Mouse (Mus musculus) heart, embryonic 14.5 days (tissue): ENCODE measurements at regions not wholly inside any gene's neighbourhood (a gene's known extent, or its start where the extent isn't known, plus 50 kb on each side); places are given as distances from the start of the nearest gene placed in this dataset.

Experiments used
- ATAC-seq: fragments of 200-750 bp; cut with Nextera tagmentation; 2 replicates; pipeline ENCODE4 v1.8.0; 2017; ENCODE audit warnings: low read depth, moderate TSS enrichment; ENCODE audit not compliant: insufficient number of reproducible peaks, insufficient read depth, low FRiP score
- H3K27ac ChIP-seq, 2 experiments: fragments of 200-500 bp in 1 of 2; fragments of 300-500 bp in 1 of 2; sonication (generic) in 1 of 2; replicated peaks in 1 of 2; 2 replicates each; pipeline ENCODE4 v1.5.1; 2012 to 2014; ENCODE audit warnings: low read depth in 2 of 2, low read length in 2 of 2, control low read depth in 1 of 2, mild to moderate bottlenecking in 1 of 2, mixed read lengths in 1 of 2; ENCODE audit not compliant: control insufficient read depth in 1 of 2, insufficient read depth in 1 of 2
- H3K27me3 ChIP-seq: fragments of 300-500 bp; sonication (generic); 2 replicates; pipeline ENCODE4 v1.6.1; 2014; ENCODE audit warnings: mild to moderate bottlenecking, low read length, control low read depth; ENCODE audit not compliant: control insufficient read depth, insufficient read depth
- H3K36me3 ChIP-seq: fragments of 300-500 bp; sonication (generic); 2 replicates; pipeline ENCODE4 v1.6.1; 2014; ENCODE audit warnings: mild to moderate bottlenecking, control low read depth, low read length, mixed read lengths; ENCODE audit not compliant: control insufficient read depth, insufficient read depth
- H3K4me1 ChIP-seq, 2 experiments: fragments of 200-500 bp in 1 of 2; fragments of 300-500 bp in 1 of 2; sonication (generic) in 1 of 2; 2 replicates each; pipeline ENCODE4 v1.6.1; 2012 to 2014; ENCODE audit warnings: low read length in 2 of 2, control low read depth in 1 of 2, mixed read lengths in 1 of 2; ENCODE audit not compliant: control insufficient read depth in 2 of 2, insufficient read depth in 2 of 2
- H3K4me2 ChIP-seq: fragments of 300-500 bp; sonication (generic); 2 replicates; pipeline ENCODE4 v1.6.1; 2014; ENCODE audit warnings: mild to moderate bottlenecking, low read length
- H3K4me3 ChIP-seq, 2 experiments: fragments of 200-500 bp in 1 of 2; fragments of 300-500 bp in 1 of 2; sonication (generic) in 1 of 2; 2 replicates each; pipeline ENCODE4 v1.5.1; 2012 to 2014; ENCODE audit warnings: low read length in 2 of 2, mild to moderate bottlenecking in 2 of 2, control low read depth in 1 of 2, low read depth in 1 of 2, moderate library complexity in 1 of 2; ENCODE audit not compliant: control insufficient read depth in 1 of 2, insufficient read depth in 1 of 2
- H3K9ac ChIP-seq: fragments of 300-500 bp; sonication (generic); 2 replicates; pipeline ENCODE4 v1.6.1; 2014; ENCODE audit warnings: mild to moderate bottlenecking, low read length
- H3K9me3 ChIP-seq: fragments of 300-500 bp; sonication (generic); 2 replicates; pipeline ENCODE4 v1.6.1; 2016; ENCODE audit warnings: low read length, control low read depth; ENCODE audit not compliant: control insufficient read depth
- WGBS: fragments of 180-500 bp; shearing (Covaris S2); extraction: QIAGEN DNeasy Blood & Tissue Kit; methylation state at CpG from one replicate; pipeline ENCODE4 v1.1.7; 2014; 5-methylcytosine and 5-hydroxymethylcytosine counted together

DNA sequence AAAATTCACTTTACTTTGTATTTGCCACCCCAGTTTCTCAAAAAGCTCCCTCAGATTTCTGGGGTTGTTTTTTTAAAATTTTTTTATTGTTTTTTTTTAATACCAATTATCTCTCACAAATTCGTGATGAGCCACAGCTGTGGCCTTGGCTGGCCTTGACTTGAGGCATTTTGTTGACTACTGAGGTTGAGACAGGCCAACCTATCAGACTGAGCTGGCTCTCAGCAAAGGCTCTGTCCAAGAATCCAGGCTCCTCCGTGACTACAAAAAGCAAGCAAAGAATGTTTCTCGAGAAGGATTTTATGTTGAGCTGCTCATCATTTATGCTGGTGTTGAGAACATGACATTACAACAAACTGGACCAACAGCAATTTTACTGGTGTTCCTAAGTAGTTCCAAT, 244.6 kb upstream of the Rasgrp1 start:
- Histone ChIP-seq H3K27ac (no peak overlapping the region), H3K4me3 (no peak overlapping the region), H3K9me3 (no peaks in the 10 kb centered on the region), H3K27me3 (no peaks in the 10 kb centered on the region), H3K4me2 (no peak overlapping the region), H3K36me3 (no peaks in the 10 kb centered on the region), H3K4me1 (peaks cover 0 to 8% of the 10 kb centered on the region in 2 experiments; a peak in 1 of 4 replicates), H3K9ac (no peak overlapping the region)
- WGBS, result 66% methylated on average over 3 of the region's 3 CpGs
- ATAC-seq, result no peak

- no peak overlapping the region for H3K27ac ChIP-seq
Observed at GRCm38 (mm10) chr2:117595028-117595427, 252.2 kb upstream of the Rasgrp1 start.

DNA sequence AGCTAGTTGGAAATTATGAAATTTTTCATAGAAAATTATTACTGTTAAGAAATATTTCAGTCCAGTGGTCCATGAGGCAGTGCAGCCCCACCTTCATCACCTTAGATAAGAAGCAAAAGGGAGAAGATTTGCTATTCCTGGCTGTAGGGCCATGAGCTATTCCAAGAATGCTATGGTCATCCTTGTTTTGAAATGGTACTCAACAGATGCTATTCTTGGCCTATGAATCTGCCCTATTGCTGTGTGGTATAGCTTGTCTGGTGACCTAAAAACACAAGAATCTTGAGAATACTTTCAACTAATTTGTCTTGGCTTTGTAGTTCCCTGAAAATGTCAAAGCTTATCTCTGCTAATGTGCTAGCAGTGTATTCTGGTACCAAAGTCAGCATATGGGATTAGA, 254.8 kb upstream of the Rasgrp1 start:
- H3K4me1 ChIP-seq, result peaks cover 0 to 5% of the 10 kb centered on the region in 2 experiments; a peak in 1 of 4 replicates
- no peaks in the 10 kb centered on the region for H3K27me3 ChIP-seq
- H3K4me2 ChIP-seq, result no peak overlapping the region
- peak overlapping the region in 1 of 2 experiments; percentile 24; a peak in 1 of 4 replicates for H3K27ac ChIP-seq
- no peaks in the 10 kb centered on the region for H3K9me3 ChIP-seq
- no peak overlapping the region for H3K9ac ChIP-seq
- H3K36me3 ChIP-seq, result no peaks in the 10 kb centered on the region
- H3K4me3 ChIP-seq, result no peak overlapping the region
- no peak for ATAC-seq

More at GRCm38 (mm10) chr2:117595028-117595427, 252.2 kb upstream of the Rasgrp1 start:
- H3K9ac ChIP-seq, result no peak overlapping the region
- no peak overlapping the region for H3K4me2 ChIP-seq
- H3K4me3 ChIP-seq, result no peak overlapping the region
- WGBS, result 61% methylated on average over 2 of the region's 2 CpGs
- ATAC-seq, result no peak
- peaks cover 0 to 13% of the 10 kb centered on the region in 2 experiments; a peak in 1 of 4 replicates for H3K4me1 ChIP-seq
- no peaks in the 10 kb centered on the region for H3K27me3 ChIP-seq
- no peaks in the 10 kb centered on the region for H3K36me3 ChIP-seq
- H3K9me3 ChIP-seq, result no peaks in the 10 kb centered on the region

- 37% methylated on average over 1 of the region's 1 CpGs for WGBS
Observed at GRCm38 (mm10) chr2:117614772-117615171, 272.0 kb upstream of the Rasgrp1 start.

GRCm38 (mm10) chr2:117618063-117618462, 275.3 kb upstream of the Rasgrp1 start:
- Histone ChIP-seq H3K27me3 (no peaks in the 10 kb centered on the region), H3K36me3 (no peaks in the 10 kb centered on the region), H3K4me1 (peaks cover 0 to 5% of the 10 kb centered on the region in 2 experiments; a peak in 1 of 4 replicates), H3K4me2 (no peak overlapping the region), H3K9me3 (no peaks in the 10 kb centered on the region), H3K27ac (no peak overlapping the region), H3K9ac (no peak overlapping the region), H3K4me3 (no peak overlapping the region)
- no peak for ATAC-seq
- 85% methylated on average over 3 of the region's 3 CpGs for WGBS

More at GRCm38 (mm10) chr2:117614772-117615171, 272.0 kb upstream of the Rasgrp1 start:
- H3K4me3 ChIP-seq, result no peak overlapping the region
- no peaks in the 10 kb centered on the region for H3K36me3 ChIP-seq
- H3K4me2 ChIP-seq, result no peak overlapping the region
- ATAC-seq, result no peak
- H3K9ac ChIP-seq, result no peak overlapping the region
- H3K27me3 ChIP-seq, result no peaks in the 10 kb centered on the region
- H3K9me3 ChIP-seq, result no peaks in the 10 kb centered on the region
- no peak overlapping the region for H3K27ac ChIP-seq
- peaks cover 0 to 5% of the 10 kb centered on the region in 2 experiments; a peak in 1 of 4 replicates for H3K4me1 ChIP-seq

- H3K27me3 ChIP-seq, result no peaks in the 10 kb centered on the region
- no peak overlapping the region for H3K4me3 ChIP-seq
- H3K36me3 ChIP-seq, result no peaks in the 10 kb centered on the region
- H3K4me2 ChIP-seq, result no peak overlapping the region
- H3K27ac ChIP-seq, result no peak overlapping the region
- no peaks in the 10 kb centered on the region for H3K4me1 ChIP-seq
- H3K9ac ChIP-seq, result no peak overlapping the region
- H3K9me3 ChIP-seq, result no peaks in the 10 kb centered on the region
- no peak for ATAC-seq
- 42% methylated on average over 3 of the region's 3 CpGs for WGBS
Observed at GRCm38 (mm10) chr2:117623955-117624354, 281.2 kb upstream of the Rasgrp1 start.

GRCm38 (mm10) chr2:117634906-117635305, 292.1 kb upstream of the Rasgrp1 start:
- ATAC-seq, result no peak
- Histone ChIP-seq H3K9ac (no peak overlapping the region), H3K4me2 (no peak overlapping the region), H3K27ac (no peak overlapping the region), H3K4me1 (no peaks in the 10 kb centered on the region), H3K9me3 (no peaks in the 10 kb centered on the region), H3K36me3 (no peaks in the 10 kb centered on the region), H3K4me3 (no peak overlapping the region), H3K27me3 (no peaks in the 10 kb centered on the region)
- WGBS, result 51% methylated on average over 4 of the region's 4 CpGs

DNA sequence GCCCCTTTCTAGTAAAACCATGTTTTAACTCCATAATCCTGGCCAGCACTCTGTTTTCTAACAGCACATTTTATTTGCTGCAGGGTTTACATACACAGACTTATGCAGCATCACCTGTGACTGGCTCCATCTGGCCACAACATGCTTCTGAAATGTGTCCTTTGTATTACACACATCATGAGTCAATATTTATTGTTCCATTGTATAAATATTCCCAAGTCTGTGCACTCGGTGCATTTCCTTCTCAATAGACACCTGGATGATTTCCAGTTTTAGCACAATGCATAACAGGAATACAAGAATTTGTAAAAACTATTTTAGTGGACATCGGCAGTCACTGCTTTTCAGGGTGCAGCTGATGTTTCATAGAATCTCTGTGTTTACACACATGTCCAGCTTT, 294.6 kb upstream of the Rasgrp1 start:
- ATAC-seq, result no peak
- no peaks in the 10 kb centered on the region for H3K27me3 ChIP-seq

More for the DNA sequence above, 294.6 kb upstream of the Rasgrp1 start:
- no peaks in the 10 kb centered on the region for H3K36me3 ChIP-seq
- no peaks in the 10 kb centered on the region for H3K9me3 ChIP-seq
- no peak overlapping the region for H3K4me2 ChIP-seq
- no peak overlapping the region for H3K27ac ChIP-seq
- no peak overlapping the region for H3K9ac ChIP-seq
- 60% methylated on average over 2 of the region's 2 CpGs for WGBS
- no peaks in the 10 kb centered on the region; a peak in 1 of 4 replicates for H3K4me1 ChIP-seq
- H3K4me3 ChIP-seq, result no peak overlapping the region
